Mouse (Mus musculus) neural tube, embryonic 10.5 days (tissue): ENCODE results near the gene Echs1.

Experiments
- DNase-seq: peaks from one replicate; pipeline ENCODE4 v3.0.0-alpha.2; 2017; ENCODE audit warnings: low spot score; ENCODE audit errors: extremely low spot score

Gene Echs1

GRCm38 (mm10) chr7:140115583-140116328, 520 bp downstream of the Echs1 start, which contains the start of gene Paox:
Gene Paox, plus strand, starts transcription at chr7:140115799.
- DNase-seq = peak; percentile 78

GRCm38 (mm10) chr7:140111943-140112342, 4.3 kb downstream of the Echs1 start:
- DNase-seq = no peak

- no peak for DNase-seq
Observed at GRCm38 (mm10) chr7:140104009-140104408, 12.3 kb downstream of the Echs1 start.

GRCm38 (mm10) chr7:140101993-140102860, 14.0 kb downstream of the Echs1 start, which contains the start of gene Fuom:
Gene Fuom, minus strand, starts transcription at chr7:140102441.
- DNase-seq = peak; percentile 68

- no peak for DNase-seq
Observed at GRCm38 (mm10) chr7:140101498-140101897, 14.8 kb downstream of the Echs1 start.

GRCm38 (mm10) chr7:140098466-140098865, 17.8 kb downstream of the Echs1 start:
- DNase-seq = no peak

GRCm38 (mm10) chr7:140096055-140096454, 20.2 kb downstream of the Echs1 start:
- no peak for DNase-seq

GRCm38 (mm10) chr7:140095556-140095955, 20.7 kb downstream of the Echs1 start:
- DNase-seq = no peak

GRCm38 (mm10) chr7:140094954-140095353, 21.3 kb downstream of the Echs1 start:
- no peak for DNase-seq

- DNase-seq = no peak
Observed at GRCm38 (mm10) chr7:140092924-140093528, 23.2 kb downstream of the Echs1 start, which contains the start of gene Prap1. Gene Prap1, plus strand, starts transcription at chr7:140093395.

GRCm38 (mm10) chr7:140090601-140091000, 25.7 kb downstream of the Echs1 start:
- no peak for DNase-seq

- DNase-seq = peak; percentile 73
Observed at GRCm38 (mm10) chr7:140082242-140082678, 34.0 kb downstream of the Echs1 start, which contains the start of gene Caly. Gene Caly, minus strand, starts transcription at chr7:140082548.

GRCm38 (mm10) chr7:140081408-140082241, 34.7 kb downstream of the Echs1 start:
- DNase-seq = no peak

GRCm38 (mm10) chr7:140080503-140081156, 35.6 kb downstream of the Echs1 start:
- peak; percentile 85 for DNase-seq

GRCm38 (mm10) chr7:140078711-140079110, 37.6 kb downstream of the Echs1 start:
- DNase-seq = peak; percentile 67

GRCm38 (mm10) chr7:140077698-140078097, 38.6 kb downstream of the Echs1 start:
- no peak for DNase-seq

GRCm38 (mm10) chr7:140070042-140070711, 46.1 kb downstream of the Echs1 start:
- DNase-seq = peak; percentile 45

GRCm38 (mm10) chr7:140067397-140067796, 48.9 kb downstream of the Echs1 start:
- DNase-seq = no peak

- peak; percentile 73 for DNase-seq
Observed at GRCm38 (mm10) chr7:140063092-140063491, 53.2 kb downstream of the Echs1 start.

- peak; percentile 38 for DNase-seq
Observed at GRCm38 (mm10) chr7:140062307-140062706, 54.0 kb downstream of the Echs1 start.
